16 mouse cellular contexts compared by ENCODE assay signal in genomic region chr15:79065086-79065770, GRCm38 (mm10). TPM values are rescaled to one million over a fixed set of nuclear protein-coding genes. Genes with fewer than 3 reads are reported as not detected.
DNase-seq lines count a peak whose midpoint lies in the region; TF ChIP-seq lines count a peak whose summit lies in the region.
"Had no signal": no experiment of that assay in that cellular context is flagged by ENCODE, and none has a peak within 500 bp of the region (broad histone marks: within the 10 kb centered on the region; RNA-seq: fewer than 3 reads in every experiment).

No protein-coding gene starts in this region.

- no peak overlapping the region for H3K4me3 ChIP-seq in gastrocnemius, adult 2 months
- H3K4me3 ChIP-seq: forebrain, embryonic 15.5 days; midbrain, embryonic 15.5 days; neural tube, embryonic 15.5 days had no signal

- H3K27ac ChIP-seq in gastrocnemius, adult 2 months = peak overlapping the region; percentile 62
- H3K27ac ChIP-seq: forebrain, embryonic 15.5 days; hindbrain, embryonic 14.5 days; liver, embryonic 14.5 days; midbrain, embryonic 15.5 days; neural tube, embryonic 15.5 days had no signal

- TF ChIP-seq CTCF in gastrocnemius, adult 2 months (IDR thresholded peaks at IDR 0.05) = no peak

- DNase-seq in gastrocnemius, adult 2 months = peak; percentile 48
- DNase-seq in gastrocnemius, postnatal 10 days = no peak
- peak; percentile 50 for DNase-seq in kidney, postnatal 14 days
- DNase-seq in kidney, adult 9 months = no peak
- peak; percentile 76 for DNase-seq in NIH3T3 (ENCODE audit: low read depth)
- peak; percentile 62 for DNase-seq in lung, postnatal 10 days
- no peak for DNase-seq in adipocyte (ENCODE audit: low spot score)
- DNase-seq in layer of hippocampus, adult 18-20 months (ENCODE audit: low spot score in 2 of 2) = no peak
- DNase-seq: adrenal gland, postnatal 25 days; cerebellum, adult 11 months had no signal

- intact Hi-C loops in gastrocnemius, adult 2 months (cut with DNase I) = no loop called here

RNA-seq across cellular contexts. Expression of gene Ankrd54, which starts 2.5 kb away (rescaled TPM):
- total RNA-seq in gastrocnemius, adult 2 months (2021) = 1 to 10 TPM; 4.5 to 5.1 TPM
- 1 to 10 TPM; 6.1 to 8.6 TPM for total RNA-seq in gastrocnemius, postnatal 10 days (2021)
- 10 to 100 TPM; 18.0 to 22.7 TPM for total RNA-seq in layer of hippocampus, adult 18-20 months (2021)

RNA-seq across cellular contexts. Expression of gene Eif3l, which starts 9.8 kb away (rescaled TPM):
- 10 to 100 TPM; 53.6 to 54.0 TPM for total RNA-seq in gastrocnemius, adult 2 months (2021)
- total RNA-seq in gastrocnemius, postnatal 10 days (2021) = 10 to 100 TPM; 80.0 to 86.2 TPM
- 10 to 100 TPM; 71.5 to 71.8 TPM for total RNA-seq in layer of hippocampus, adult 18-20 months (2021)

RNA-seq across cellular contexts. Expression of gene Galr3, which starts 23.5 kb away (rescaled TPM):
- total RNA-seq in gastrocnemius, adult 2 months (2021) = not detected
- under 1 TPM; 0.25 to 0.35 TPM for total RNA-seq in gastrocnemius, postnatal 10 days (2021)
- total RNA-seq in layer of hippocampus, adult 18-20 months (2021) = under 1 TPM in 1 of 2 experiments, not detected in 1; 0.42 TPM
- total RNA-seq: heart, adult 8-10 months had no signal

RNA-seq across cellular contexts. Expression of gene H1f0, which starts 37.0 kb away (rescaled TPM):
- 10 to 100 TPM; 71.8 to 76.8 TPM for total RNA-seq in gastrocnemius, adult 2 months (2021)
- total RNA-seq in gastrocnemius, postnatal 10 days (2021) = 100 to 1,000 TPM; 193 to 214 TPM
- total RNA-seq in layer of hippocampus, adult 18-20 months (2021) = 10 to 100 TPM; 83.7 to 93.8 TPM

RNA-seq across cellular contexts. Expression of gene Micall1, which starts 43.5 kb away (rescaled TPM):
- total RNA-seq in gastrocnemius, adult 2 months (2021) = 10 to 100 TPM; 11.2 to 14.5 TPM
- total RNA-seq in gastrocnemius, postnatal 10 days (2021) = 10 to 100 TPM; 17.4 to 20.4 TPM
- 10 to 100 TPM; 33.9 to 35.3 TPM for total RNA-seq in layer of hippocampus, adult 18-20 months (2021)

Comparison
In these comparisons a context has a peak if more than half of its experiments do, and no peak if none do; other contexts are left out.
1. DNase-seq: peak in gastrocnemius, adult 2 months (single experiment), kidney, postnatal 14 days (single experiment), NIH3T3 (single experiment) and lung, postnatal 10 days (single experiment); none in gastrocnemius, postnatal 10 days (single experiment), kidney, adult 9 months (single experiment), adipocyte (single experiment) and layer of hippocampus, adult 18-20 months (0 of 2).